Mouse (Mus musculus) megakaryocyte progenitor cell, adult 5-6 weeks (primary cell): ENCODE data around the gene Skint7. TPM values are rescaled to one million over a fixed set of nuclear protein-coding genes. Genes with fewer than 3 reads are reported as not detected.
"Not testable (repeated sequence)": the region's sequence is repeated elsewhere in the genome, so short reads cannot be mapped to it uniquely, and the experiment has no call there.

Source experiments
- ATAC-seq: replicated peaks from 2 replicates; pipeline ENCODE4 v1.8.0; 2016; ENCODE audit warnings: mild to moderate bottlenecking, moderate TSS enrichment, inconsistent platforms; ENCODE audit not compliant: poor library complexity
- total RNA-seq, 2 experiments: library from RNA; stranded (forward) in 1 of 2; stranded (reverse) in 1 of 2; fragments of 157-497, 149-512 nt in 1 of 2; fragments of 200-1000 nt in 1 of 2; gene quantifications; 2 replicates each; pipeline versions ENCODE4 v1.2.3 to v1.2.4; 2015 to 2017

Skint7 gene
- total RNA-seq (2015) = not detected in 2 replicates
- total RNA-seq (2017) = not detected in 2 replicates

GRCm38 (mm10) chr4:111972623-111973022, at the start of gene Skint7:
Gene Skint7, plus strand, starts transcription at chr4:111972923.
- no peak for ATAC-seq

- peak; percentile 69; the same call in 1 of the 2 replicates for ATAC-seq
Observed at GRCm38 (mm10) chr4:111961309-111961708, 11.4 kb upstream of the Skint7 start.

GRCm38 (mm10) chr4:111963241-111963640, 9.5 kb upstream of the Skint7 start:
- ATAC-seq = not testable (repeated sequence)

GRCm38 (mm10) chr4:111963669-111964068, 9.1 kb upstream of the Skint7 start:
- ATAC-seq = no peak

- no peak for ATAC-seq
Observed at GRCm38 (mm10) chr4:112005969-112006368, 33.2 kb downstream of the Skint7 start, which contains the start of gene Skint1. Gene Skint1, plus strand, starts transcription at chr4:112006269.

Other genes starting within 250 kb of the Skint7 start
- not detected in 2 replicates for gene Slc5a9, start 70.0 kb upstream of the Skint7 start, total RNA-seq (2015)
- gene Slc5a9, start 70.0 kb upstream of the Skint7 start, total RNA-seq (2017) = not detected in 2 replicates
- gene Skint8, start 53.5 kb upstream of the Skint7 start, total RNA-seq (2015) = not detected in 2 replicates
- gene Skint8, start 53.5 kb upstream of the Skint7 start, total RNA-seq (2017) = not detected in 2 replicates
- gene Skint1, start 33.3 kb downstream of the Skint7 start, total RNA-seq (2015) = not detected in 2 replicates
- gene Skint1, start 33.3 kb downstream of the Skint7 start, total RNA-seq (2017) = not detected in 2 replicates
- gene Skint4, start 99.1 kb downstream of the Skint7 start, total RNA-seq (2015) = not detected in 2 replicates
- not detected in 2 replicates for gene Skint4, start 99.1 kb downstream of the Skint7 start, total RNA-seq (2017)